Mouse (Mus musculus) lung, postnatal 0 days (tissue): ENCODE measurements around the gene Ces1f. TPM values are rescaled to one million over a fixed set of nuclear protein-coding genes. Genes with fewer than 3 reads are reported as not detected.

Source experiments
- ATAC-seq: fragments of 200-750 bp; cut with Nextera tagmentation; 2 replicates; pipeline ENCODE4 v1.8.0; 2017; ENCODE audit warnings: moderate library complexity
- DNase-seq: peaks from one replicate; pipeline ENCODE4 v3.0.0-alpha.2; 2016; ENCODE audit warnings: low spot score
- H3K27ac ChIP-seq: fragments of 300-500 bp; sonication (generic); 2 replicates; pipeline ENCODE4 v1.5.1; 2014; ENCODE audit warnings: antibody characterized with exemption, mild to moderate bottlenecking, low read length, mixed read lengths
- H3K27me3 ChIP-seq: fragments of 300-500 bp; sonication (generic); replicated peaks from 2 replicates; pipeline ENCODE4 v1.6.1; 2014; ENCODE audit warnings: low read length, mixed read lengths; ENCODE audit not compliant: insufficient read depth
- H3K36me3 ChIP-seq: fragments of 300-500 bp; sonication (generic); 2 replicates; pipeline ENCODE4 v1.6.1; 2014; ENCODE audit warnings: low read length, mixed read lengths; ENCODE audit not compliant: insufficient read depth
- H3K4me1 ChIP-seq: fragments of 300-500 bp; sonication (generic); 2 replicates; pipeline ENCODE4 v1.6.1; 2014; ENCODE audit warnings: antibody characterized with exemption, low read depth, low read length, mixed read lengths; ENCODE audit not compliant: insufficient read depth
- H3K4me2 ChIP-seq: fragments of 300-500 bp; sonication (generic); replicated peaks from 2 replicates; pipeline ENCODE4 v1.6.1; 2014; ENCODE audit warnings: low read depth, mild to moderate bottlenecking, low read length, moderate library complexity, mixed read lengths
- H3K4me3 ChIP-seq: fragments of 300-500 bp; sonication (generic); 2 replicates; pipeline ENCODE4 v1.5.1; 2014; ENCODE audit warnings: low read depth, low read length
- H3K9ac ChIP-seq: fragments of 300-500 bp; sonication (generic); replicated peaks from 2 replicates; pipeline ENCODE4 v1.6.1; 2014; ENCODE audit warnings: low read depth, mild to moderate bottlenecking
- H3K9me3 ChIP-seq: fragments of 300-500 bp; sonication (generic); 2 replicates; pipeline ENCODE4 v1.6.1; 2016; ENCODE audit warnings: low read length, mixed read lengths
- CTCF ChIP-seq: IDR thresholded peaks from 2 replicates; pipeline ENCODE4 v1.5.1; 2016; ENCODE audit warnings: antibody characterized with exemption, mild to moderate bottlenecking
- EP300 ChIP-seq: IDR thresholded peaks from 2 replicates; pipeline ENCODE4 v1.6.1; 2016; ENCODE audit warnings: antibody characterized with exemption, mild to moderate bottlenecking, control low read depth
- WGBS: fragments of 180-500 bp; shearing (Covaris S2); extraction: QIAGEN DNeasy Blood & Tissue Kit; methylation state at CpG from one replicate; pipeline ENCODE4 v1.1.7; 2014; 5-methylcytosine and 5-hydroxymethylcytosine counted together
- polyA plus RNA-seq: library from polyadenylated mRNA; unstranded; fragments of >200 nt; fragmentation: Nextera tagmentation; extraction: Ambion mirVana; gene quantifications from 2 replicates; pipeline ENCODE4 v1.2.1, GENCODE M21; 2015

Gene Ces1f
- polyA plus RNA-seq, 1 experiment from 2014 or later = 1.1 TPM

GRCm38 (mm10) chr8:93221896-93222295 lies 57.7 kb downstream of the Ces1f start:
- Histone ChIP-seq H3K27me3 (no peaks in the 10 kb centered on the region), H3K36me3 (no peaks in the 10 kb centered on the region), H3K4me3 (no peak overlapping the region), H3K9ac (no peak overlapping the region), H3K9me3 (no peaks in the 10 kb centered on the region), H3K4me2 (no peak overlapping the region), H3K27ac (no peak overlapping the region), H3K4me1 (no peaks in the 10 kb centered on the region)
- no peak for ATAC-seq
- DNase-seq = no peak
- TF ChIP-seq EP300 (no peak), CTCF (no peak)
- WGBS = 56% methylated on average over 3 of the region's 3 CpGs

- no peaks in the 10 kb centered on the region for H3K9me3 ChIP-seq
- H3K36me3 ChIP-seq = no peaks in the 10 kb centered on the region
- 54% methylated on average over 4 of the region's 4 CpGs for WGBS
- no peak overlapping the region for H3K27ac ChIP-seq
- DNase-seq (peak; percentile 44), ATAC-seq (no peak; the same call in 1 of the 2 replicates)
- no peak overlapping the region for H3K4me3 ChIP-seq
- no peak for TF ChIP-seq EP300
- peak; percentile 55 for TF ChIP-seq CTCF
- H3K9ac ChIP-seq = no peak overlapping the region
- no peak overlapping the region for H3K4me2 ChIP-seq
- no peaks in the 10 kb centered on the region for H3K4me1 ChIP-seq
- no peaks in the 10 kb centered on the region for H3K27me3 ChIP-seq
Measured at GRCm38 (mm10) chr8:93217867-93218266, 61.7 kb downstream of the Ces1f start.

GRCm38 (mm10) chr8:93217375-93217774 lies 62.2 kb downstream of the Ces1f start:
- Histone ChIP-seq H3K4me2 (no peak overlapping the region), H3K4me3 (no peak overlapping the region), H3K4me1 (no peaks in the 10 kb centered on the region), H3K9me3 (no peaks in the 10 kb centered on the region), H3K27ac (no peak overlapping the region), H3K27me3 (no peaks in the 10 kb centered on the region), H3K9ac (no peak overlapping the region), H3K36me3 (no peaks in the 10 kb centered on the region)
- 41% methylated on average over 1 of the region's 1 CpGs for WGBS
- no peak for ATAC-seq
- no peak for TF ChIP-seq CTCF
- TF ChIP-seq EP300 = no peak
- DNase-seq = no peak

- Histone ChIP-seq H3K9me3 (no peaks in the 10 kb centered on the region), H3K27me3 (no peaks in the 10 kb centered on the region), H3K4me3 (no peak overlapping the region), H3K9ac (no peak overlapping the region), H3K36me3 (no peaks in the 10 kb centered on the region), H3K27ac (no peak overlapping the region), H3K4me1 (no peaks in the 10 kb centered on the region), H3K4me2 (no peak overlapping the region)
- no peak for TF ChIP-seq EP300
- TF ChIP-seq CTCF = no peak
- DNase-seq (no peak), ATAC-seq (no peak)
Measured at GRCm38 (mm10) chr8:93211091-93211490, 68.5 kb downstream of the Ces1f start.

Other genes starting within 250 kb of the Ces1f start
- not detected in 2 replicates for gene Ces1a, start 231.6 kb downstream of the Ces1f start, polyA plus RNA-seq
- 0.37 and 0.61 TPM in 2 replicates for gene Ces1b, start 199.7 kb downstream of the Ces1f start, polyA plus RNA-seq
- 0.08 and 0.24 TPM in 2 replicates for gene Ces1c, start 148.5 kb downstream of the Ces1f start, polyA plus RNA-seq
- 408 and 424 TPM in 2 replicates for gene Ces1d, start 81.9 kb downstream of the Ces1f start, polyA plus RNA-seq
- gene Ces1e, start 50.1 kb downstream of the Ces1f start, polyA plus RNA-seq = 2.7 and 3.8 TPM in 2 replicates
- gene Ces1g, start 57.6 kb upstream of the Ces1f start, polyA plus RNA-seq = 0.10 TPM in 1 of 2 replicates, not detected in the other
- not detected in 2 replicates for gene Ces1h, start 100.0 kb upstream of the Ces1f start, polyA plus RNA-seq